Mouse (Mus musculus): ENCODE data around the gene Lix1l. TPM values are rescaled to one million over a fixed set of nuclear protein-coding genes. Genes with fewer than 3 reads are reported as not detected.

The Lix1l gene
- polyA plus RNA-seq, 1 experiment from 2014 or later = 7.4 TPM

- Histone ChIP-seq H3K4me2 (ENCODE audit: low read length) (no peak overlapping the region), H3K9ac (ENCODE audit: low read length) (no peak overlapping the region), H3K4me1 (ENCODE audit: control insufficient read depth, insufficient read depth, low read length) (peaks cover 4% of the 10 kb centered on the region; the same call in 1 of the 2 replicates), H3K27me3 (replicated peaks; ENCODE audit: control insufficient read depth, insufficient read depth, low read length) (no peaks in the 10 kb centered on the region), H3K27ac (ENCODE audit: low read depth, low read length) (no peak overlapping the region), H3K9me3 (replicated peaks; ENCODE audit: control insufficient read depth, low read length) (no peaks in the 10 kb centered on the region), H3K4me3 (ENCODE audit: low read depth, low read length) (no peak overlapping the region), H3K36me3 (ENCODE audit: control insufficient read depth, insufficient read depth, low read length) (no peaks in the 10 kb centered on the region)
- DNase-seq (ENCODE audit: low spot score) (no peak), ATAC-seq (no peak)
- 80% methylated on average over 16 of the region's 16 CpGs for WGBS
These were observed 28.9 kb upstream of the Lix1l start for GRCm38 (mm10) chr3:96571896-96572698.

GRCm38 (mm10) chr3:96573611-96574511 lies 27.1 kb upstream of the Lix1l start:
- H3K4me2 ChIP-seq (ENCODE audit: low read length) = no peak overlapping the region
- peaks cover 4% of the 10 kb centered on the region; the same call in 1 of the 2 replicates for H3K4me1 ChIP-seq (ENCODE audit: control insufficient read depth, insufficient read depth, low read length)
- H3K9me3 ChIP-seq (replicated peaks; ENCODE audit: control insufficient read depth, low read length) = no peaks in the 10 kb centered on the region
- no peak overlapping the region for H3K4me3 ChIP-seq (ENCODE audit: low read depth, low read length)
- ATAC-seq = no peak
- no peak overlapping the region for H3K27ac ChIP-seq (ENCODE audit: low read depth, low read length)
- no peaks in the 10 kb centered on the region for H3K27me3 ChIP-seq (replicated peaks; ENCODE audit: control insufficient read depth, insufficient read depth, low read length)
- no peak for DNase-seq (ENCODE audit: low spot score)
- 90% methylated on average over 18 of the region's 19 CpGs for WGBS
- no peaks in the 10 kb centered on the region for H3K36me3 ChIP-seq (ENCODE audit: control insufficient read depth, insufficient read depth, low read length)
- H3K9ac ChIP-seq (ENCODE audit: low read length) = no peak overlapping the region

GRCm38 (mm10) chr3:96575272-96575984 lies 25.5 kb upstream of the Lix1l start:
- Histone ChIP-seq H3K9me3 (replicated peaks; ENCODE audit: control insufficient read depth, low read length) (no peaks in the 10 kb centered on the region), H3K27ac (ENCODE audit: low read depth, low read length) (no peak overlapping the region), H3K27me3 (replicated peaks; ENCODE audit: control insufficient read depth, insufficient read depth, low read length) (no peaks in the 10 kb centered on the region), H3K4me1 (ENCODE audit: control insufficient read depth, insufficient read depth, low read length) (peaks cover 4% of the 10 kb centered on the region; the same call in 1 of the 2 replicates), H3K4me2 (ENCODE audit: low read length) (no peak overlapping the region), H3K9ac (ENCODE audit: low read length) (no peak overlapping the region), H3K36me3 (ENCODE audit: control insufficient read depth, insufficient read depth, low read length) (no peaks in the 10 kb centered on the region), H3K4me3 (ENCODE audit: low read depth, low read length) (no peak overlapping the region)
- ATAC-seq (no peak), DNase-seq (ENCODE audit: low spot score) (no peak)
- 96% methylated on average over 8 of the region's 8 CpGs for WGBS

GRCm38 (mm10) chr3:96576005-96576658 lies 24.8 kb upstream of the Lix1l start:
- H3K4me2 ChIP-seq (ENCODE audit: low read length) = peak overlapping the region; percentile 34
- H3K9me3 ChIP-seq (replicated peaks; ENCODE audit: control insufficient read depth, low read length) = no peaks in the 10 kb centered on the region
- no peaks in the 10 kb centered on the region for H3K27me3 ChIP-seq (replicated peaks; ENCODE audit: control insufficient read depth, insufficient read depth, low read length)
- peaks cover 4% of the 10 kb centered on the region; the same call in 1 of the 2 replicates for H3K4me1 ChIP-seq (ENCODE audit: control insufficient read depth, insufficient read depth, low read length)
- ATAC-seq (no peak), DNase-seq (ENCODE audit: low spot score) (no peak)
- no peaks in the 10 kb centered on the region for H3K36me3 ChIP-seq (ENCODE audit: control insufficient read depth, insufficient read depth, low read length)
- WGBS = 62% methylated on average over 14 of the region's 14 CpGs
- H3K27ac ChIP-seq (ENCODE audit: low read depth, low read length) = 0 out of 2 replicates have a peak overlapping the region, but pooled peaks have one; percentile 27
- H3K4me3 ChIP-seq (ENCODE audit: low read depth, low read length) = peak overlapping the region; percentile 4; the same call in 1 of the 2 replicates
- no peak overlapping the region for H3K9ac ChIP-seq (ENCODE audit: low read length)

- DNase-seq (ENCODE audit: low spot score) (peak; percentile 87), ATAC-seq (peak; percentile 83)
- Histone ChIP-seq H3K27me3 (replicated peaks; ENCODE audit: control insufficient read depth, insufficient read depth, low read length) (no peaks in the 10 kb centered on the region), H3K4me3 (ENCODE audit: low read depth, low read length) (peak within 1 kb of the TSS; percentile 4; the same call in 1 of the 2 replicates), H3K4me1 (ENCODE audit: control insufficient read depth, insufficient read depth, low read length) (peaks cover 4% of the 10 kb centered on the region; the same call in 1 of the 2 replicates), H3K9me3 (replicated peaks; ENCODE audit: control insufficient read depth, low read length) (no peaks in the 10 kb centered on the region), H3K4me2 (ENCODE audit: low read length) (peak within 1 kb of the TSS; percentile 34), H3K9ac (ENCODE audit: low read length) (no peak within 1 kb of the TSS), H3K36me3 (ENCODE audit: control insufficient read depth, insufficient read depth, low read length) (no peaks in the 10 kb centered on the region), H3K27ac (ENCODE audit: low read depth, low read length) (peak within 1 kb of the TSS; percentile 27; the same call in 1 of the 2 replicates)
- 41% methylated on average over 17 of the region's 17 CpGs for WGBS
These were observed 24.0 kb upstream of the Lix1l start, which contains the start of gene Gm16253 for GRCm38 (mm10) chr3:96576690-96577541. Gene Gm16253, plus strand, starts transcription at chr3:96576984.

GRCm38 (mm10) chr3:96577566-96577965 lies 23.4 kb upstream of the Lix1l start:
- DNase-seq (ENCODE audit: low spot score) = no peak
- Histone ChIP-seq H3K27me3 (replicated peaks; ENCODE audit: control insufficient read depth, insufficient read depth, low read length) (no peaks in the 10 kb centered on the region), H3K4me3 (ENCODE audit: low read depth, low read length) (no peak overlapping the region), H3K4me1 (ENCODE audit: control insufficient read depth, insufficient read depth, low read length) (peaks cover 4% of the 10 kb centered on the region; the same call in 1 of the 2 replicates), H3K36me3 (ENCODE audit: control insufficient read depth, insufficient read depth, low read length) (no peaks in the 10 kb centered on the region), H3K27ac (ENCODE audit: low read depth, low read length) (no peak overlapping the region), H3K9ac (ENCODE audit: low read length) (no peak overlapping the region), H3K4me2 (ENCODE audit: low read length) (no peak overlapping the region), H3K9me3 (replicated peaks; ENCODE audit: control insufficient read depth, low read length) (no peaks in the 10 kb centered on the region)
- ATAC-seq = no peak
- WGBS = 86% methylated on average over 4 of the region's 4 CpGs

- no peak overlapping the region for H3K4me2 ChIP-seq (ENCODE audit: low read length)
- DNase-seq (ENCODE audit: low spot score) (no peak), ATAC-seq (no peak)
- H3K4me3 ChIP-seq (ENCODE audit: low read depth, low read length) = no peak overlapping the region
- H3K9ac ChIP-seq (ENCODE audit: low read length) = no peak overlapping the region
- H3K27ac ChIP-seq (ENCODE audit: low read depth, low read length) = no peak overlapping the region
- H3K27me3 ChIP-seq (replicated peaks; ENCODE audit: control insufficient read depth, insufficient read depth, low read length) = no peaks in the 10 kb centered on the region
- 75% methylated on average over 12 of the region's 12 CpGs for WGBS
- peaks cover 4% of the 10 kb centered on the region; the same call in 1 of the 2 replicates for H3K4me1 ChIP-seq (ENCODE audit: control insufficient read depth, insufficient read depth, low read length)
- H3K9me3 ChIP-seq (replicated peaks; ENCODE audit: control insufficient read depth, low read length) = no peaks in the 10 kb centered on the region
- no peaks in the 10 kb centered on the region for H3K36me3 ChIP-seq (ENCODE audit: control insufficient read depth, insufficient read depth, low read length)
These were observed 22.2 kb upstream of the Lix1l start for GRCm38 (mm10) chr3:96578561-96579238.
